Mouse (Mus musculus) erythroblast, embryonic 14.5 days (primary cell): ENCODE measurements around the gene Trank1.

ENCODE experiments used
- GATA1 ChIP-seq: IDR thresholded peaks from 2 replicates; pipeline ENCODE4 v1.6.1; 2012; ENCODE audit warnings: low read length, inconsistent platforms, mixed read lengths
- TAL1 ChIP-seq: IDR thresholded peaks from 3 replicates; pipeline ENCODE4 v1.6.1; 2012; ENCODE audit warnings: low read length, inconsistent platforms, mixed read lengths

DNA sequence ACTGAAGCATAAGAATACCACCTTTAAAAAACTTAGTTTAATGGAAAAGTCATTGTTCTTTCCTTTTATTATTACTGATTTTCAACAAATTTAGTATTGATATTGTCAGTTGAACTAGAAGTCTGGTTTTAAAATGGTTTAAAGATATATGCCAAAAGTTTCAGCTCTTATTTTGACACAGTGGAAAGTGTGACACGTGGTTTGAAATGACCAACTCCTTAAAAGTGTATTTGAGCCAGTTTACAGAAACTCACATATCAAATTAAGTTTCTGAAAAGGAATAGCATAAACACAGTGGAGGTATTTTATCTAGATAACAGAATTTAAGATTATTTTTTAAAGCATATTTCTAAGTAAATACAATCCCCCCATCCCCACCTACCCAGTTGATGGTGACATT lies 37.6 kb upstream of the Trank1 start:
- no peak for TF ChIP-seq TAL1
- TF ChIP-seq GATA1 = no peak
